Mouse (Mus musculus): ENCODE measurements at regions not wholly inside any gene's neighbourhood (a gene's known extent, or its start where the extent isn't known, plus 50 kb on each side); places are given as distances from the start of the nearest gene placed in this dataset.
"Not testable (repeated sequence)": the region's sequence is repeated elsewhere in the genome, so short reads cannot be mapped to it uniquely, and the experiment has no call there.

DNA sequence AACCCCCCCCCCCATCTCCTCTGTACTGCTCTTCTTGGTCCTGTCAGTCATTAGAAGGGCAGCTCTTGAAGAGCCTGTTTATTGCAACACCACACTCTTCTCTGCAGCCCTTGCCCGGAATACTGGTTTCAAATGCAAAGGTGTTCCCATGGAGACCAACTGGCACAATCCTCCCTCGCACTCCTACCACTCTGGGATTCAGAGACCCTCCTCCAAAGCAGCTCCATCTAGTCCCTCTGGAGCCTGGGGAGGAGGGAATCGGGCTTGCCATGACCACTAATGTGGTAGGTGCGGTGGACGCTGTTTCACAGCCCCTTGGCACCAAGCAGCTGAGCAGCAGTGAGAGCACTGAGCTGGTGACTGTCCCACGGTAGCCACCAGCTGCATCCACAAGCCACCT lies 83.1 kb downstream of the Stk35 start:
- DNase-seq (ENCODE audit: low read depth, low spot score), result no peak

DNA sequence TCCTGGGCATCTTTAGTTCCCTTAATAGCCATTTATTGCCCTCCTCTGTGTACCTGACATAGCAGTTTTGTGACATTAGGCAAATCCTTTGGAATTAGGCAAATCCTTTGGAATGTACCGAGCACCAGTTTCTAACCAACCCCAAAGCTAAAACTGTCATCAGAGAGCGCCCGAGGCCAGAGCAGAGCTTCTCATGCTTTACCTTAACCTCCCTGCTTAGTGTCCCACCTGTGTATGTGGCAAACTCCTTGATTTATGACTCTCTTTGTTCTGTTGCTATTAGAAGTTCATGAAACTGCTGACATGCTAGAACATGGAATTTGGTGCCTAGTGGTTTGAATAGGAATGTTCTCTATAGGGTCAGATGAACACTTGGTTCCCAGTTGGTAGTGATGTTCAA lies 84.0 kb downstream of the Stk35 start:
- no peak for DNase-seq (ENCODE audit: low read depth, low spot score)

DNA sequence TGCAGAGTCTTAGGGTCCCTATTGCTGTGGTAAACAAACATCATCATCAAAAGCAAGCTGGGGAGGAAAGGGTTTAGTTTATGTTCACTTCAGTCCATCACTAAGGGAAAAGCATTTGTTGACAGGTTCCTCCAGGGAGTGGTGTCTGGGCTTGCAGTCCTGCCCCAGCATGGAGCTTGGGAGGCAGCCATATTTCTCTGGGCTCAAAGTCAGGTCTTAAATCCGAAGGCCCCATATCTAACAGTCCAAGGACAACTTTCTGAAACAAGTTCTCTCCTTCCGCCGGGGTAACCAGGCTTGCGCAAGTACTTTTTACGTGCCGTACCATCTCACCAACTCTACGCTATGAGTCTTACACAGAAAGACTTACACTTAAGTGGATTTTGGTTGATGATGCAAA lies 85.2 kb downstream of the Stk35 start:
- no peak for DNase-seq (ENCODE audit: low read depth, low spot score)

DNA sequence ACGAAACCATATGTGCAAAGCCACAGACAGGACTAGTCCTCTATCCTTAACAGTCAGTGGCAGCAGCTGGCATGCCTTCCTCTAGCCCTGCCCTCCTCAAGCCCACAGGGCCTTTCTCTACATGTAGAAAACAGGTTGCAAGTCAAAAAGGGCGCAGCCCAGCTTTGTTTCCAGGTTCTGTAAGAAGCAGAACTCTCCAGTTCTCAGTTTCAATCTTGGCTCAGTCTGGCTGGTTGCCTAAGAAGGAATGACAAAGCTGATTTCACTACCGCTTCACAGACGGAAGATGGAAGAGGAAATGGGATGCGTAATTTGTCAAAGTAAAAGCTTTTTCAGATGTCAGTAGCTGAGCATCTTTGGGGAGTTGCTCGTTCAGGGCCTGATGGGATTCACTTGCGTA lies 92.9 kb downstream of the Stk35 start:
- DNase-seq (ENCODE audit: low read depth, low spot score), result no peak

DNA sequence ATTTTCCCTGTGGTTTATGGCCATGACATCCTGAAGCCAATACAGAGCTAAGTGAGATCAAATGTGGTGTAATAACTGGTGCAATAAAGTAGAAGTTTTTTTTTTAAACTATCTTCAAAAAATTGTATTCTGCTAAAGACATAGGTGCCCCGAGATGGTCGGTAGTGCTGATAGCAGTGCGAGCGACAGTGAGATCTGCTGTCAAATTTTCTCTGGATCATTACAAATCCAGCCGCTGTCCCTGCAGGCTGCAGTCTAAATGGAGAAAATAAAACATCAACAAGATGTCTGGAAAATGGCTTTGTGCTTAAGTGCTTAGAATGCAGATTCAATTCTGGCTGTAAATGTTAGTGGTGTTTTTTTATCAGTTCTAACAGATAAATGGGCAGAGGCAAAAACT lies 93.5 kb downstream of the Stk35 start:
- DNase-seq (ENCODE audit: low read depth, low spot score), result no peak

DNA sequence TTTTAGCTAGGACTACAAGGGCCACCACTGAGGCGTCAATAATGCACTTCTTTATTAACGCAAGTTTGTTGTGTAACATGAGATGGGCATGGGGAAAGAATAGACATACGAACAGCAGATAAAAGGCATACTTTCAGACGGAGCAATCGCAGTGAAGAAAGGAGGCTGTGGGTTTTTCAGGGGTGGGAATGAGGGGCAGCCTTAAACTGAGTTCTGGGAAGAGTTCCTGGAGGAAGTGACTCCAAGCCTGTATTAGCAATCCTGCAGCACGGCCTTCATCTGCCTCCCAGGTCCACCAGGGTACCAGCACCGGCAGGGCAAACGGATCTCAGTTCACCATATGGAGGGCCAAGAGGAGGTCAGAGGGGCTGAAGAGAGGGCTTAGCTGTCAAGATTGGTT lies 94.6 kb downstream of the Stk35 start:
- DNase-seq (ENCODE audit: low read depth, low spot score), result no peak

DNA sequence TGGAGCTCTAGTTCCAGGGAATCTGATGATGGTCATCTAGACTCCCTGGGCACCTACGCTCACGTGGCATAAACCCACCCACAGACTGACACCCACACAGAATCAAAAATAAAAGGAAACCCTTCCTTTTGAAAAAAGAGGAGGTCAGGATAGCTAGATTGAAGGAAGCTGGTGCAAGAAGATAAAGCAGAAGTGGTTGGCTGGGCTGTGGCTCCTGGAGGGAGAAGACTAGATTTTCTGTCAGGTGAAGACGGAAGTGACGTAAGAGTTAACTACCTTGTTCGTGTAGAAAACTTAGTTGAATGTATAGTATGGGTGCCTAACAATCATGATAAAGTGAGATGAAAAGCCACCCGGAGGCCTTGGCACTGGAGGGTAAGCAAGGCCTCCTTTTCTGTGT lies 95.1 kb downstream of the Stk35 start:
- DNase-seq (ENCODE audit: low read depth, low spot score), result no peak

DNA sequence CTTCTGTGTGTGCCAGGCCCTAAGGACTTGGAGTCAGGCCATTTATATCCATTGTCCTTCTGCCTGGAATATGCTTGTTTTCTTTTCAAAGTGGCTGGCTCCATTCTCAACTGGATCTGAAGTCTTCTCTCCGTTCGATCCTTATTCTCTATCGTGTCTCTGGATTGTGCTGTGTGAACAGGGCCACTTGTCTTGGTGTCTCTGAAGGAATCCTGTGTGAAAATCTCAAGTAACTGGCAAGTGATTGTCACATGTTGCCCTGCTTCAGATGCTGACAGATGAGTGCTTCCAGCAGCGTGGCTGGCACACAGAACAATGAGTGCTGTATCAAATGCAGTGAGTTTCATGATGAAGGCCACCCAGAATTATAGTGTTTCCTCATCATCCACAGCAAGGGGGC lies 96.4 kb downstream of the Stk35 start:
- no peak for DNase-seq (ENCODE audit: low read depth, low spot score)

DNA sequence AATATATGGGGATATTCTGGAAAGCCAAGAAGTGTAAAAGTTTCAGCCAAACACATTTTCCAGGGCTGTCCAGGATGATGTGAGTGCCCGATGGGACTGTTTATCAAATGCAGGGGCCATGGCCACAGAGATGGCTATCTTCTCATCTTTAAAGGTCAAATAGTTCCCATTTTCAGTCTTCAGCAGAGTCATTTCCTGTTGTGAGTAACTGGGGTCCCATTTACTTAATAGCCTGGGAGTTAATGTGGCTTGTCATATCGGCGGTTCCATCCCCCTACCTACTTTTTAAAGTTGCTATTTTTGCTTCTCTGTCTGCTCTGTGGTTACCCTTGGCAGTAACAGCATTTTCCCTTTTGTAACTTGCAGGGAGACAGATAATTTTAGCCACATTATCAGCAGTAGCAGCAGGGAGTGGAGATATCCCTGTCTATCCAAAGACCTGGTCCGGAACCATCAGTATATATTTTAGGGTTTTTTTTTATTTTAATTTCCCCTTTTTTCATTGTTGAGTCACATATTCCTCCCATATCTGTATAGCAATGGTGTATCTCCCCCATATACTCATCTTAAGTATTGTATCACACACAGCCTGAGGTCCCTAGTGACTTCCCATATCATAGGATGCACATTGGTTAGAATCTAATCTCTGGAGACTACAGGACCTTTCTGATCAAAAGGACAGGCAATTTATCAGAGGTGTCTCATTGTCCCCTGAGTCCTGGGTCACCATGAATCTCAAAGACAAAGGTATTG lies 103.2 kb downstream of the Stk35 start:
- no peak for DNase-seq (ENCODE audit: low read depth, low spot score)

DNA sequence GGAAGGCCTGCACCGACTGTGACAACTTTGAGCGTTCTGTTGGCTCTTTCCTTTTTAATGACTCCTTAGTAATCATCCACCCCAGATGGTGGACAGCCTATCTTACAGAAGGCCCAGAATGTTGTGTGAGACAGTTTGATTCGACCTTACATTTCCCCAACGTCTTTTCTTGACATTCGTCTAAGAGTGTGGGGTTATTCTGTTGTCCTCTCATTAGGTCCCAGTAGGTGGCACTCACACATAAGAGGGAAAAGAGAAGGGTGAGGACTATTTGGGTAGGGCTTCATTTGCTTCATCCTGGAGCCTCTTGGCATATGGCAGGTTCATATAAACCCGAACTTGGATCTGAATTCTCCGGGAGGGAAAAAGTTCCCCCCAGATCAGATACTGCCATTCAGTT lies 104.4 kb downstream of the Stk35 start:
- no peak for DNase-seq (ENCODE audit: low read depth, low spot score)

DNA sequence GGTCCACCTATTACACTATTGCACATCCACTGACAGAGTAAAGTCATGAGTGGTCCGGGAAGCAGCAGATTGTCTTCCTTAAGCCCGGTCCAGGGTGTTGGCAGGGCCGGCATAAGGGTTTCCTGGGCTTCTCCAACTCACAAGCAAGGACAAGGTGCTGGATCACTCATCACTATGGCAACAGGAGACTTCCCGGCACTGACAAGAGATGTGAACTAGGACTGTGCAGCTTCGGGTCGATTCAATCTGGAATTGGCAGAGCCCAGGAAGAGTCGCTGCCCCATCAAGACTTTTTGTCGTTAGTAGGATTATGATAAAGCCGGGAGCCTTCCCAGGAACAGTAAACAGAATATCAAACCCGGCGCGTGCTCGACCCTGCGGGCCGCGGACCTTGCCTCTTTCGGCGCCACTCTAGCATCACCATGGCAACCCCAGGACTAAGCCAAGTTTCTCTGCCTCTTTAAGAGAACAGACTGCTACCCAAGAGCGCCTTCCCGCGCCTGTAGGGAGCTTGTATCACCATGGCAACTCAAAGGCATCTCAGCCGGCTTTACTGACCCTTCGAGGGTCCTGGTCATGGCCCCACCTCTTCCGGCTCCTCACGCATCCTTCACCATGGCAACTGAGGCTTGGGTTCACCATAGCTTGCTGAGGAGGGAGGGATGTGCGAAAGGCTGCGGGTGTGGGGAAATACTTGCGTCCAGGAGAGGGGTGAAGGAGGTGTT lies 103.3 kb upstream of the Tgm3 start:
- peak; percentile 79 for DNase-seq (ENCODE audit: low read depth, low spot score)

DNA sequence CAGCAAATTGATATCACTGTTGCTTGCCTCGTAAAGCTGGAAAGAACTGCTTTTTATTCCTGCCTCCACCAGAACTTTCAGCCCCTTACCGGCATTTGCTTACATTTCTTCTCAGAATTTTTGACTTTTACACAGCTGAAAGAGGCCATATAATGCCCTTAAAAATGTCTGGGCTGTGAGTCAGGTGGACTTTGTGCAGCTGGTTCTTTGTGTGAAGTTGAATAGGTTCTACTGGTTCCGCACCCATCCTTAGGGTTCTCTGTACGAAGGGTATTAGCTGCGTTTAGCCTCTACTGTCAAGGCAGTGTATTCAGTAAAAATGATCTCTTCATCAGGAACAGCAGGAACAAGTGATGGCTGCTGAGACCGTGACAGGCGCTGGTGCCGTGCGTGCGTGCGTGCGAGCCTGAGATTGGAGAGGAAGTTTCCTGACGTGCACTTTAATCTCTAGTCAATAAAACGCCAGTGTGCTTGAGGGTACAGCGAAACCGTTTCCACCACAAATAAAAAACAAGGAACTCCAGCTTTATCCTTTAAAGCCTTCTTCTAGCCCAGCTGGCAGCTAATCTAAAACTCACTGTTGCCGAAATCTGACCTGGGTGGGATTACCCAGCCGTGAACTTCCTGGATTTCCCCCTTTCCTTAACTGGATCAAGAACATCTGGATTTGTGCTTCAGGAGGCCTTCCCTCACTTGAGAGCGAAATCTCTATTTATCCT lies 100.8 kb upstream of the Tgm3 start:
- DNase-seq (ENCODE audit: low read depth, low spot score), result no peak

DNA sequence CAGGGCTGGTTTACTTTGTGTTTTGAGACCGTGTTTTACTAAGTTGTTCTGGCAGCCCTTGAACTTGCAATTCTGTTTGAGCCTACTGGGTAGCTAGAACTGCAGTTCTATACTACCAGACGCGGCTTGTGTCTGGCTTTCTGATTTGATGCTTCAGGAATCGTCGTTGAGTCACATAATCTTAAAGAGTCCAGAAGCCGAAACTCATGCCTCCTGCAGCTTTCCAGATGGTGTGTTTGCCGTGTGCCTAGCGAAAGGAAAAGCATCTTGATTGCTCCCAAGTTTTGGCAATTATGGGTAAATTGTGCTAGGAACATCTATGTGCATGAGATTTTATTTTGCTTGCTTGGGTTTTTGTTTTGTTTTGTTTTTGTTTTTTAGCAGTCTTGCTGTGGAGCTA lies 99.6 kb upstream of the Tgm3 start:
- DNase-seq (ENCODE audit: low read depth, low spot score), result peak; percentile 69

DNA sequence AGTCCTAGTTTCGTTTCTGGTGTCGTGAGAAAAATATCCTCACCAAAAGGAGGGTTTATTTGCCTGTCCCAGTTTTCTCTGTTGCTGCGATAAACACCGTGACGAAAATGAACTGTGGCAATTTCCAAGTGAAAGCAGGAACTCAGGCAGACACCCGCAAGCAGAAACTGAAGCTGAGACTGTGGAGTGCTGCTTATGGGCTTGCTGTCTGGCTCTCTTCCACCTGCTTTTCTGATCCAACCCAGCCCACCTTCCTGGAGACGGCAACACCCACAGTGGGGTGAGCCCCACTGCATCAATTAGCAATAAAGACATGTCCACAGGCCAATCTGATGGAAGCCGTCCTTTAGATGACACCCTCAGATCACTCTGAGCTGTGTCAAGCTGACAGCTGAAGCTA lies 97.9 kb upstream of the Tgm3 start:
- DNase-seq (ENCODE audit: low read depth, low spot score), result peak; percentile 57

DNA sequence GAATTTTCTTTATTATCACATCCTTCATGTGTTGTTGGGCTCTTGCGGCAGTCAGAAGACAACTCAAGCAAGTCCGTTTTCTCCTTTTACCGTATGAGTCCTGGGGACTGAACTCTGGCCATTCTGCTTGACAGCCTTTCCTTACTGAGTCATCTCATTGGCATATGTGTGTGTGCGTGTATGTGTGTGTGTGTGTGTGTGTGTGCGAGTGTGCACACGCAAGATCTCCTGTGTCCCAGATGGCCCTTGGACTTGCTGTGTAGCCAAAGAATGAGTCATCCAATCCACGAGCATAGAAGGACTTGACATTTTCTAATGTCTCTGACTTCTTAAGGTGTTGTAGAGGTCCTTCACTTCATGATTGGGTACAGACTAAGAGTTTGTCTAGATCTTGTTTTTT lies 95.7 kb upstream of the Tgm3 start:
- no peak for DNase-seq (ENCODE audit: low read depth, low spot score)

DNA sequence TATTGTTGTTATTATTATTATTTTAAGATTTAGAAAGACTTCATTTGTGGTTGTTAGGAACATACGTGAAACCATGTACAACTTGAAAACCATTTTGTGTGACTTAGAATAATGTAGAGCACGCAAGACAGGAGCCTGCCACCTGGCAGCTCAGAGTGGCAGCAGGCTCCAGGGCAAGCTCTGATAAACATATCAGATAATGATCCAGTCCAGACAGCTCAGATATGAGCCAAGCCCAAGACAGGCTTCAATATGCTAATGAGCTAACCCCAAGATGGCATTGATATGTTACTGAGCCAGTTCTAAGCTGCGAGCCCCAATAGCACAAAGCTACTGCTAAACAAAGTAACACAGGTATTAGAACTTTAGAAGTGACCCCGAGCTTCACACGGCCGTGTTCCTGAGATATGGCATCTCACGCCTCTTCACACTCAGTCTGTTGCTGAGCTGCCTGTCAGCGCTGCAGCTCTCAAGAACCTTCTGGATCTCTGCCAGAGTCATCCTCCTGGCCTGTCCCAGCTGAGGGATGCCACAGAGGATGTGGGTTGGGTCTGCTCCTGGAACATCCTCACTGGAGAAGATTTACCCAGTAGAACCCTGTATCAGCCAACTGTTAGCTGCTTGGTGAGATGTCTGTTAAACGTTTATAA lies 93.9 kb upstream of the Tgm3 start:
- no peak for DNase-seq (ENCODE audit: low read depth, low spot score)

DNA sequence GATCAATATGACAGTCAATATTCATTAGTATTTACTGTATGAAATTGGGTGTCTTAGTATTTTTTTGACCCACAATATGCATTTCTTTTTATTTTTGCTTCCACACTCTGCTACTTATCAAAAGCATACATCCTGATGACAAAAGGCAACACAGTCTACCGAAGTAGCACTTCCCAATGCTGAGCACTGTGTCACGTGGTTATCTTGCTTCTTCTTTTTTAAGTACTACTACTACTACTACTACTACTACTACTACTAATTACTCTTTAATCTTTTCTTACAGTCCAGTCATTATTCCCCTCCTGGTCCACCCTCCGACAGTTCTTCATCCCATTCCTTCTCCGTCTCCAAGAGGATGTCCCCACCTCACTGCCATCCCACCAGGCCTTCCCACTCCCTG lies 92.6 kb upstream of the Tgm3 start:
- no peak for DNase-seq (ENCODE audit: low read depth, low spot score)

DNA sequence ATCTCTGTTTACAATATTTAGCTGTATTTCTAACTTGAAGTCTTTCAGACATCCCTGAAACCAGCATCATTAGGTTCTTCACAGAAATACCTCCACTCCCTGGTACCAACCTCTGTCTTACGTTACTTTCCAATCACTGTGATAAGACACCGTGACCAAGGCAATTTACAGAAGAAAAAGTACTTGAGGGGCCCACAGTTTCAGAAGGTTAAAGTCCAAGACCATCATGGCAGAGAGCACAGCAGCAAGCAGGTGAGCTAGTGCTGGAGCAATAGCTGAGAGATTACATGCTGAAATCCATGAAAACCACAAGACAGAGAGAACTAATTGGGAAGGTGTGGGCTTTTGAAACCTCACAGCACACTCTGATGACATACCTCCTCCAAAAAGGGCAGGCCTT lies 84.9 kb upstream of the Tgm3 start:
- DNase-seq (ENCODE audit: low read depth, low spot score), result no peak

DNA sequence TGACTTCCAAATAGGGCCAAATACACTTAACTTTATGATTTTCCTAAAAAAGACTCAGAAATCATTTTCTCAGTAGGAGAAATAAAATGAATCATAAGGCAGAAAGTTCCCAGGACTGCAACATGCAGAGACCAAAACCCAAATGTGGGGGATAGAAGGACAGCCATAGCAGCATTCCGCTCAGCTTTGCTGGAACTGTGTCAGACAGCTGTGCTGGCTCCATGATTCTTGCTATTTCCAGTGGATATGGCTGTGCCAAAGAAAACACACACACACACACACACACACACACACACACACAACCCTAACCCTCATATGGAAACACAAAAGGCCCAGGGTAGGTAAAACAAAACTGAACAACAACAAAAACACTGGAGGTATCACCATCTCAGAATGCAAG lies 78.6 kb upstream of the Tgm3 start:
- DNase-seq (ENCODE audit: low read depth, low spot score), result no peak

DNA sequence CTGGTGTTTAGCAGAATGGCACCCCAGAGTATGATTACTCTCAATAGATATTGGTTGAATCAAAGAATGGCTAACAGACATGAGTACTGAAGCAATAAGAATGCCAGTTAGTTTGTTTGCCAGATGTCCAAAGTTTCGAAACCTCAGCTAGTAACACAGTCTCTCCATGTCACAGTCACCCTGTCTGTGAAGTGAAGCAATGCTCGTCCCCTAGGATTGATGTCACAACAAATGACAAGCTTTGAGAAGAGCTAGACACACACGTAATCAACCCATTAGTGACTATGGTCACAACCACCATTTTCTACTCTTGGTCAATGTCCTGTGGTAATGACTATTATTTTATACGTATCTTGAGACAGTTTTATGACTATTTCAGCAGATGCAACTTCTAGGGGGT lies 69.3 kb upstream of the Tgm3 start:
- no peak for DNase-seq (ENCODE audit: low read depth, low spot score)

DNA sequence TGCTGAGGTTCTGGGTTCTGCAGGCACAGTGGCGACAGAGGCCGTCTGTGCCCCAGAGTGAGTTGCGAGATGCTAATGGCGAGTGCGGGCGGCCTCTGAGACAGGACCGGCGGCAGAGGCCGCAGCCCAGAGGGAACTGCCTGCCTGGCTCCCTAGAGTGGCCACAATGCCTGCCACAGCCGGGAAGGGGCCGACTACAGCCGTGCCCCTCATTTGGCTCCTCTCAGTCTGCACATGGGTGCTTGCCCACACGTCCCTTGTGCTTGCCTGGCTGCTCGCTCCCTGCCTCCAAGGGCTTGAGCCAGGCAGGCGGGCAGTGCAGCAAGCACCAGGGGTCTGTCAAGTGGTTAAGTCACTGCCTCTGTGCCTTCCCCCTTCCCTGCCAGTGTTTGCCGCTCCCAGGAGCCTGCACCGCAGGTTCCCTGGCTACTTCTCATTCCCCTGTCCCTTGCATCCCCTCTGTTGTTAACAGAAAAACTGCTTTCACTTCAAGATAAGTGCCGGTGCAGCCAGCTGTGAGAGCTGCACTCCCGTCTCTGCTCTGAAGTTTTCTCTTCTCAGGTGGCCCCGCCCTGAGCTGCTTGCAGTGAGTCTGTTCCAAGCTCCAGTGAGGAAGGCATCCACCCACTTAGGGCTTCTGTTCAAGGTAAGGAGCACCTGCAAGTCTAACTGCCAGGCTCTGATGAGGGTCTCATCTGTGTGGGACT lies 64.1 kb upstream of the Tgm3 start:
- DNase-seq (ENCODE audit: low read depth, low spot score), result no peak

DNA sequence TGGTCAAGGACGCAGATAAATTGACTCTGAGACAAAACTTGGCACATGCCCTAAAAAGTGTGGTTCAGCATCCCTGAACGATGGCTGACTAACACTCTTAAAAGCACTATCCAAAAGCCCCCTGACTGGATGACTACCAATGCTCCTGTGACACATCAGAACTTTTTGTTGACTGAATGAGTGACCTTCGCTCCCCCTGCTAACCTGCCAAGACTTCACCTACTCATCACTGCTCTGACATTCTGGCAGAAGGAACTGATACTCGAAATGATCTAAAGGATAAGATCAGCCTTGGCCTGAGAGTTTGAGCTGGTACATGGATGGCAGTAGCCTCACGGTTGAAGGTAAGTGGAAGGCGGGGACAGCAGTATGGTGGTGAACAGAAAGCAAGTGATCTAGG lies 62.4 kb upstream of the Tgm3 start:
- DNase-seq (ENCODE audit: low read depth, low spot score), result not testable (repeated sequence)

Data from telencephalon, adult 2 months (tissue).